In genomic region chr9:108935991-108936390, GRCm38 (mm10) we compare ENCODE assay signal across 9 mouse cellular contexts. TPM values are rescaled to one million over a fixed set of nuclear protein-coding genes. Genes with fewer than 3 reads are reported as not detected.
DNase-seq lines count a peak whose midpoint lies in the region; ATAC-seq and TF ChIP-seq lines count a peak whose summit lies in the region.
"Had no signal": no experiment of that assay in that cellular context is flagged by ENCODE, and none has a peak within 500 bp of the region (broad histone marks: within the 10 kb centered on the region; RNA-seq: fewer than 3 reads in every experiment).

No protein-coding gene starts in this region.

- no peak for ATAC-seq in lung, embryonic 16.5 days (ENCODE audit: low read depth)
- ATAC-seq in granulocyte monocyte progenitor cell, adult 5-6 weeks (replicated peaks; ENCODE audit: poor library complexity, severe bottlenecking), result peak; percentile 66
- ATAC-seq in liver, embryonic 14.5 days (ENCODE audit: insufficient read depth), result no peak
- ATAC-seq in stomach, embryonic 15.5 days (ENCODE audit: insufficient read depth, low FRiP score, low read depth), result no peak

- TF ChIP-seq CTCF in liver, embryonic 14.5 days (IDR thresholded peaks at IDR 0.05; ENCODE audit: low read depth), result no peak

- no peak overlapping the region for H3K27ac ChIP-seq in lung, embryonic 16.5 days (ENCODE audit: low read length)
- H3K27ac ChIP-seq in liver, embryonic 14.5 days, result no peak overlapping the region
- H3K27ac ChIP-seq in stomach, embryonic 15.5 days, result no peak overlapping the region

- TF ChIP-seq EP300 in liver, embryonic 14.5 days (IDR thresholded peaks at IDR 0.05; ENCODE audit: low read depth), result no peak

- H3K36me3 ChIP-seq in lung, embryonic 16.5 days (ENCODE audit: control insufficient read depth, insufficient read depth, low read length), result peaks cover 18% of the 10 kb centered on the region
- peaks cover 15% of the 10 kb centered on the region for H3K36me3 ChIP-seq in liver, embryonic 14.5 days (replicated peaks; ENCODE audit: control insufficient read depth, insufficient read depth, low read depth)
- peaks cover 23% of the 10 kb centered on the region; the same call in 1 of the 2 replicates for H3K36me3 ChIP-seq in stomach, embryonic 15.5 days

- WGBS in lung, embryonic 16.5 days, result 10% methylated on average over 3 of the region's 3 CpGs
- 18% methylated on average over 3 of the region's 3 CpGs for WGBS in liver, embryonic 14.5 days (ENCODE audit: insufficient replicate concordance)
- WGBS in stomach, embryonic 15.5 days, result 4% methylated on average over 3 of the region's 3 CpGs

- H3K9me3 ChIP-seq in lung, embryonic 16.5 days (ENCODE audit: control insufficient read depth, low read length), result no peaks in the 10 kb centered on the region
- no peaks in the 10 kb centered on the region for H3K9me3 ChIP-seq in liver, embryonic 14.5 days (ENCODE audit: control insufficient read depth, low read length)
- H3K9me3 ChIP-seq in stomach, embryonic 15.5 days, result no peaks in the 10 kb centered on the region

- peaks cover 4% of the 10 kb centered on the region for H3K4me1 ChIP-seq in lung, embryonic 16.5 days (replicated peaks; ENCODE audit: control insufficient read depth, insufficient read depth, low read length)
- peaks cover 3 to 7% of the 10 kb centered on the region in 2 experiments for H3K4me1 ChIP-seq in liver, embryonic 14.5 days (replicated peaks; ENCODE audit: control insufficient read depth in 2 of 2, insufficient read depth in 2 of 2, low read length in 1 of 2)
- H3K4me1 ChIP-seq in stomach, embryonic 15.5 days, result peaks cover 8% of the 10 kb centered on the region; the same call in 1 of the 2 replicates

- peak overlapping the region; percentile 99; the same call in 1 of the 2 replicates for H3K4me3 ChIP-seq in lung, embryonic 16.5 days (ENCODE audit: low read length)
- H3K4me3 ChIP-seq in liver, embryonic 14.5 days (ENCODE audit: insufficient read depth in 1 of 2, low read depth in 2 of 2, low read length in 2 of 2), result peak overlapping the region; percentile 39 to 90
- peak overlapping the region; percentile 96 for H3K4me3 ChIP-seq in stomach, embryonic 15.5 days (replicated peaks)

- DNase-seq in lung, postnatal 14 days, result no peak
- DNase-seq in liver, embryonic 14.5 days (ENCODE audit: low read depth in 3 of 3, low spot score in 3 of 3), result no peak
- DNase-seq in gastrocnemius, postnatal 25 days, result no peak
- no peak for DNase-seq in gastrocnemius, postnatal 4 days (ENCODE audit: low spot score in 2 of 2)
- DNase-seq in cerebellum, postnatal 36 days, result no peak

- no peak overlapping the region for H3K4me2 ChIP-seq in lung, embryonic 16.5 days (ENCODE audit: low read depth, low read length)
- peak overlapping the region; percentile 81 for H3K4me2 ChIP-seq in liver, embryonic 14.5 days (ENCODE audit: low read depth)
- peak overlapping the region; percentile 39; the same call in 1 of the 2 replicates for H3K4me2 ChIP-seq in stomach, embryonic 15.5 days

- no peaks in the 10 kb centered on the region for H3K27me3 ChIP-seq in lung, embryonic 16.5 days (ENCODE audit: control insufficient read depth, insufficient read depth, low read depth, low read length)
- H3K27me3 ChIP-seq in liver, embryonic 14.5 days (ENCODE audit: control insufficient read depth, insufficient read depth, low read length), result no peaks in the 10 kb centered on the region
- H3K27me3 ChIP-seq in stomach, embryonic 15.5 days (replicated peaks), result no peaks in the 10 kb centered on the region

- no peak overlapping the region for H3K9ac ChIP-seq in lung, embryonic 16.5 days (ENCODE audit: low read length)
- no peak overlapping the region for H3K9ac ChIP-seq in liver, embryonic 14.5 days (replicated peaks)
- no peak overlapping the region for H3K9ac ChIP-seq in stomach, embryonic 15.5 days

RNA-seq across cellular contexts. Expression of gene Uqcrc1, which starts 0.4 kb away (rescaled TPM):
- 397 and 421 TPM in 2 replicates for polyA plus RNA-seq in lung, embryonic 16.5 days (2015; fragmentation: Nextera tagmentation; extraction: Ambion mirVana)
- 280 and 349 TPM in 2 replicates for total RNA-seq in granulocyte monocyte progenitor cell, adult 5-6 weeks (2014; fragmentation: Nextera tagmentation)
- 286 and 355 TPM in 2 replicates for total RNA-seq in granulocyte monocyte progenitor cell, adult 5-6 weeks (2017)
- 200 and 206 TPM in 2 replicates for polyA plus RNA-seq in liver, embryonic 14.5 days (2012; rRNA removed)
- polyA plus RNA-seq in liver, embryonic 14.5 days (2014; fragmentation: Nextera tagmentation; extraction: Ambion mirVana), result 297 and 318 TPM in 2 replicates
- polyA plus RNA-seq in stomach, embryonic 15.5 days (2015; fragmentation: Nextera tagmentation; extraction: Ambion mirVana), result 499 and 511 TPM in 2 replicates
- total RNA-seq in gastrocnemius, postnatal 25 days (2021), result 1,000 to 10,000 TPM; 1,091 to 1,107 TPM
- 100 to 1,000 TPM; 612 to 624 TPM for total RNA-seq in gastrocnemius, postnatal 4 days (2021)

RNA-seq across cellular contexts. Expression of gene Col7a1, which starts 17.4 kb away (rescaled TPM):
- 1.3 and 1.5 TPM in 2 replicates for polyA plus RNA-seq in lung, embryonic 16.5 days (2015; fragmentation: Nextera tagmentation; extraction: Ambion mirVana)
- total RNA-seq in granulocyte monocyte progenitor cell, adult 5-6 weeks (2014; fragmentation: Nextera tagmentation), result 0.21 and 2.0 TPM in 2 replicates
- total RNA-seq in granulocyte monocyte progenitor cell, adult 5-6 weeks (2017), result 0.09 TPM in 1 of 2 replicates, not detected in the other
- 0.45 and 0.66 TPM in 2 replicates for polyA plus RNA-seq in liver, embryonic 14.5 days (2012; rRNA removed)
- polyA plus RNA-seq in liver, embryonic 14.5 days (2014; fragmentation: Nextera tagmentation; extraction: Ambion mirVana), result 0.29 and 0.30 TPM in 2 replicates
- polyA plus RNA-seq in stomach, embryonic 15.5 days (2015; fragmentation: Nextera tagmentation; extraction: Ambion mirVana), result 5.9 and 6.6 TPM in 2 replicates
- 1 to 10 TPM; 1.6 to 3.5 TPM for total RNA-seq in gastrocnemius, postnatal 25 days (2021)
- total RNA-seq in gastrocnemius, postnatal 4 days (2021), result 10 to 100 TPM; 16.0 to 16.4 TPM

RNA-seq across cellular contexts. Expression of gene Tmem89, which starts 21.6 kb away (rescaled TPM):
- 0.78 and 1.1 TPM in 2 replicates for polyA plus RNA-seq in lung, embryonic 16.5 days (2015; fragmentation: Nextera tagmentation; extraction: Ambion mirVana)
- not detected in 2 replicates for total RNA-seq in granulocyte monocyte progenitor cell, adult 5-6 weeks (2014; fragmentation: Nextera tagmentation)
- total RNA-seq in granulocyte monocyte progenitor cell, adult 5-6 weeks (2017), result not detected in 2 replicates
- 0.08 TPM in 1 of 2 replicates, not detected in the other for polyA plus RNA-seq in liver, embryonic 14.5 days (2012; rRNA removed)
- not detected in 2 replicates for polyA plus RNA-seq in liver, embryonic 14.5 days (2014; fragmentation: Nextera tagmentation; extraction: Ambion mirVana)
- not detected in 2 replicates for polyA plus RNA-seq in stomach, embryonic 15.5 days (2015; fragmentation: Nextera tagmentation; extraction: Ambion mirVana)
- not detected for total RNA-seq in gastrocnemius, postnatal 25 days (2021)
- total RNA-seq in gastrocnemius, postnatal 4 days (2021), result not detected
- polyA plus RNA-seq: Patski had no signal

RNA-seq across cellular contexts. Expression of gene Ucn2, which starts 49.8 kb away (rescaled TPM):
- not detected in 2 replicates for polyA plus RNA-seq in lung, embryonic 16.5 days (2015; fragmentation: Nextera tagmentation; extraction: Ambion mirVana)
- 0.41 TPM in 1 of 2 replicates, not detected in the other for total RNA-seq in granulocyte monocyte progenitor cell, adult 5-6 weeks (2014; fragmentation: Nextera tagmentation)
- total RNA-seq in granulocyte monocyte progenitor cell, adult 5-6 weeks (2017), result not detected in 2 replicates
- polyA plus RNA-seq in liver, embryonic 14.5 days (2012; rRNA removed), result 0.06 TPM in 2 replicates
- not detected in 2 replicates for polyA plus RNA-seq in liver, embryonic 14.5 days (2014; fragmentation: Nextera tagmentation; extraction: Ambion mirVana)
- polyA plus RNA-seq in stomach, embryonic 15.5 days (2015; fragmentation: Nextera tagmentation; extraction: Ambion mirVana), result 0.12 and 0.19 TPM in 2 replicates
- under 1 TPM; 0.23 to 0.24 TPM for total RNA-seq in gastrocnemius, postnatal 25 days (2021)
- 1 to 10 TPM; 2.9 to 3.8 TPM for total RNA-seq in gastrocnemius, postnatal 4 days (2021)

RNA-seq across cellular contexts. Expression of gene Pfkfb4, which starts 55.6 kb away (rescaled TPM):
- 11.9 and 13.0 TPM in 2 replicates for polyA plus RNA-seq in lung, embryonic 16.5 days (2015; fragmentation: Nextera tagmentation; extraction: Ambion mirVana)
- 6.9 and 8.4 TPM in 2 replicates for total RNA-seq in granulocyte monocyte progenitor cell, adult 5-6 weeks (2014; fragmentation: Nextera tagmentation)
- 6.7 and 9.5 TPM in 2 replicates for total RNA-seq in granulocyte monocyte progenitor cell, adult 5-6 weeks (2017)
- 2.1 TPM in 2 replicates for polyA plus RNA-seq in liver, embryonic 14.5 days (2012; rRNA removed)
- polyA plus RNA-seq in liver, embryonic 14.5 days (2014; fragmentation: Nextera tagmentation; extraction: Ambion mirVana), result 1.9 and 2.8 TPM in 2 replicates
- 9.6 and 10.2 TPM in 2 replicates for polyA plus RNA-seq in stomach, embryonic 15.5 days (2015; fragmentation: Nextera tagmentation; extraction: Ambion mirVana)
- 10 to 100 TPM; 20.4 to 32.4 TPM for total RNA-seq in gastrocnemius, postnatal 25 days (2021)
- 10 to 100 TPM; 17.2 to 21.4 TPM for total RNA-seq in gastrocnemius, postnatal 4 days (2021)
